Mouse (Mus musculus): ENCODE measurements around the gene Cbll1.
A peak's percentile ranks its signal among the peaks of the same experiment; 100 is the strongest.

The Cbll1 gene

DNA sequence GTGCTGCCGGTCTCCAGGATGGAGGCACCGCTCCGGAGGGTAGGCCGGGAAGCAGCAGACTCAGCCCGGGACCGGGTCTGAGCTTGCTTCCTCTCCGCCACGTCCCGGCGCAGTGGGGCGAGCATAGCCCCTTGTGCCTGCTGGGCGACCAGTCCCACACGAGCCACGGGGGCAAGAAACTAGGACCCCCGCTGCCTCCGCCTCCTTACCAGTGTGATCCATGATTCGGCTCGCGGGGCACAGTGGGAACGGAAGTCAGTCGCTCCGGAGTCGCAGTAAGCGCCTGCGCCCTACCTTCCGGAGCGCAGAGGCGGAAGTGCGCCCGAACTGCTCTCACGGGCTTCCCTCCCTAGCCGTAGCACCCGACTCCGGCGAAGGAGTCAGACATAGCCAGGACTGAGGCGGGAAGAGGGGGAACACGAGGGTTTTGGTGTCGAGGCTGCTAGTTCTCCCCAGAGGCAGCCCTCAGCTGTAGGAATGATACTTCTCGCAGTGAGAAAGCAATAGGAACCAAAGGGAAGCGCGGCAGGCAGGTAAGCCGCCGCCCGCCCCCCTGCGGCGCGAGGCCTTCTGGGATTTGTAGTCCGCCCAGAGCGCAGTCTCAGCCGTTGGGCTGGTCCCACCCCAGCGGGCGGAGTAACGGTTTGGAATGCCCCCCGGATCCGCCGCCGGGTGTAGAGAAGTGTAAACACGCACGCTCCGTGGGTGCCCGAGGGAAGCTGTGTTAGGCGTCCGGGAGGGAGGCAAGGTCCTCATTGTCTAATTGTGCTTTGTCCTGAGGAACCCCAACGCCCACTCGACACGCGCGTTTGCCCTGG lies at the start of gene Cbll1:
Cbll1 (minus strand) TSS at position 303 of the 818 bp plus-strand sequence.
- DNase-seq, result peak; percentile 95 to 98

DNA sequence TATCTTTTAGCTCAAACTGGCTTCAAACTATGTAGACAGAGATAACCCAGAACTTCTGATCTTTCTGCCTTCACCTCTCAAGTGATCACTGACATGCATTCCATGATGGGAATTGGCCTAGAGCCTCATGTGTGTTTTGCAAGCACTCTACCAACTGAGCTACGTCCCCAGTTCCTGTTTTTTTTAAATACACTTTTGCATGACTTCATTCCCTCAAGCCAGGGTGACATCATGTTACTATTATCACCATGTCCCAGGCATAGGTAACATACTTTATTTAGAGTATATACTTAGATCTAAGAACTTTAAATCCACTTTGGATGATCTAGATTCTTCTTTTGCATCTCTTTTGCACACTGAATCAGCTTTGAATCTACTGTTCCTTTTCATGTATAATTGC lies 46.6 kb upstream of the Cbll1 start:
- DNase-seq, result no peak

DNA sequence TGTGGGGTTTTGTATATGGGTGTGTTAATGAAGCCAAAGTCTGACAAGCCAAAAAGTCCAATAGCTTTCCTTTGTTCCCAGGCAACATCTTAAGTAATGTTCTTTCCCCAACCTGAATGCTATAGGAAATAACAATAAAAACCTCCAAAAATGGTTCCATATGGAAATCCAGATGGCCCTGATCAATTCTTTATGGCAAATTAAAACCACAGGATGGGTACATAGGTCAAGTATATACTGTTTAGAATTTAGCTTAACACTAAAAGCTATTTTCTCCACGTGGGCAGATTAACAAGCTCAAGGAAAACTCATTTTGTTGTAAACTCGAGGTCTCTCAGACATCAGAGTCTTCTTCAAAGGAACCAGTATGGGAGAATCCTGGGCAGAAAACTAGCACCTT lies 45.8 kb upstream of the Cbll1 start:
- DNase-seq, result no peak

DNA sequence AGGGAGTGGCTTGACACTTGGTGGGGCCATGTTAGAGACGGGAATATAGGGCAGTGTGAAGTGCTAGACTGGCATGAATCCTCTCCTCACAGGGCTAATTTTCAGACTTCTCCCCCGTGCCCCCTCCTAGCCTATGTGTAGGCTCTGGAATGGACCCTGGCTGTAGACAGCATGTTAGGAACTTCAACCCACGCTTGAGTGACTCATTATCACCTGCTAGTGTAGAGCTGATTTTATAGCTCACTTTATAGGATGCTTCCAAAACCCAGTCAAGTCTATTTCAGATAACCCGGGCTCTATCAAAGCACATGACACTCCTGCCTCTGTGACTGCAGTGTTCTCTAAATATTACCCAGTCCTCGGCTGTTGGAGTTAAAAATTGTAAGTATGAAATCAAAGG lies 42.1 kb upstream of the Cbll1 start:
- DNase-seq, result no peak

DNA sequence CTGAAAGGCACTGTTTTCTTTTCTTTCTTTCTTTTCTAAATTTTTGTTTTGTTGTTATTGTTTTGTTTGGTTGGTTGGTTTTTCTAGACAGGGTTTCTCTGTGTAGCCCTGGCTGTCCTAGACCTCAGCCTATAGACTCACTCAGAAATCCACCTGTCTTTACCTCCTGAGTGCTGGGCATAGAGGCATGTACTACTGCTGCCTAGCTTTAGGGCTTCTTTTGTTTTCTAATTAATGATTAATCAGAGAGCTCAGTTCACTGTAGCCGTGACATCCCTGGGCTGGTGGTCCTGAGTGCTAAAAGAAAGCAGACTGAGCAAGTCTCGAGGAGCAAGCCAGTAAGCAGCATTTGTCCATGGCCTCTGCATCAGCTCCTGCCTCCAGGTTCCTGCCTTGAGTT lies 40.4 kb upstream of the Cbll1 start:
- no peak for DNase-seq

DNA sequence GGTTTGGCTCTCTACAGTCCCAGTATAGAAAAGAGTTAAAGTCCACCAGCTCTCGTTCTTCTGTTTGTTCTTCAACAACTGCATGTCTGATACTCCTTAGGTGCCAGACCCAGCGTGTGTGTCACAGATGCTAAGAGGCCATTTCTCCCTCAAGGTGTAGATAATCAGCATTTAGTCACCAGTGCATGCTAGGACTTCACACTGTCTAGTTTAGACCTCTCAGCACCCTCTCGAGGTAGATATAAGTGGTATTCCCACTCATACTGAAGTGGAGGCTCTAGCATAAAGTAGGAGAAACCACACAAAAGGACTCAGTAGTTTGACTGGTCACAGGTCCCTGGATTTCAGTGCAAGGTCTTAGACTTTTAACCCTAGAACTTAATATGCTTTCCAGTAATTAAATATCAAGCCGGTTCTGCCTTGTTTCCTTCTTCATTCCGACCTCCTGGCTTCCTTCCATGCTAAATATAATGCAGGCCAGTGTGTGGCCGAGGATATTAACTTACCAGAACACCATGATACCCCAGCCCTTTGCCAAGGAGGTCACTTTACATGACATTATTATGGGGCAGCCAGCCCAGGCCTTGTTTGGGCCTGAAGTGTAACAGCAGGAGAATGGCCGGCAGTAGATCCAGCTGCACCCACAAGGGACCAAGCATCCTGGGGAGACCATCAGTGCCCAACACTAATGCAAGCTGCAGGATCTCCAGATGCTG lies 38.3 kb upstream of the Cbll1 start:
- DNase-seq, result peak; percentile 6 to 22

DNA sequence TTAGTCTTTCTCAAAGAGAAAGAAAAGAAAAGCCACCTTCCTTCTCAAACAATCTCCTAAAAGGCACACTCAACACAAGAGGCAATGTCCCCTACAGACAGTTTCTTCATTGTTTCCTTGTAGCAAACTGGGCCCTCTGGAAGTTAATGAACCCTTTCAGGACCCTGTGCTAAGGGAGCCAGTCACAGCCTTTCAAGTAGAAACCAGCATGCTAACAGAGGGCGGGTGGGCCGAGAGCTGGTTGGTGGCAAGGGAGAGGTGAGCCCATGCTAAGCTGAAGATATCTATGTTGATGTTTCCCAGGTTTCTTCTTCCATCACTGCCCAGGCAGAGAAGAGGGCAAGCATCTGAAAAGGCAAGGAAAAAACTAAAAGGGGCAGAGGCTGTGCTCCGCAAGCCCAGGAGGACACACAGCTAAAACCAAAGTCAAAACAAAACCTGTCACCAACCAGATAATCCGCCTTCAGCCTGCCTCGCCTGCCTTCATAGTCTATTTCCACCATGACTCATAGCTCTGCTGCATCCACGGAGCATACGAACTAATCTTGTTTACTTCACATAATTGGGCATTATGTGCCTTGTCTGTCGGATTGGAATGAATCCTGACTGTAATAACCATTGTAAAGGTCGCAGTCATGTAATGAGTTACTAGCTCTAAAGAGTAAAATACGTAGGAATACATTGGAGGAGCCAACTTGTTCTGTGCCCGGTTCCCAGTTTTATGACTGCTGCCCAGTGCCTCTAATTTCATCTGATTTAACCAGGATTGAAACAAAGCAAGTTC lies 34.8 kb upstream of the Cbll1 start:
- no peak for DNase-seq

DNA sequence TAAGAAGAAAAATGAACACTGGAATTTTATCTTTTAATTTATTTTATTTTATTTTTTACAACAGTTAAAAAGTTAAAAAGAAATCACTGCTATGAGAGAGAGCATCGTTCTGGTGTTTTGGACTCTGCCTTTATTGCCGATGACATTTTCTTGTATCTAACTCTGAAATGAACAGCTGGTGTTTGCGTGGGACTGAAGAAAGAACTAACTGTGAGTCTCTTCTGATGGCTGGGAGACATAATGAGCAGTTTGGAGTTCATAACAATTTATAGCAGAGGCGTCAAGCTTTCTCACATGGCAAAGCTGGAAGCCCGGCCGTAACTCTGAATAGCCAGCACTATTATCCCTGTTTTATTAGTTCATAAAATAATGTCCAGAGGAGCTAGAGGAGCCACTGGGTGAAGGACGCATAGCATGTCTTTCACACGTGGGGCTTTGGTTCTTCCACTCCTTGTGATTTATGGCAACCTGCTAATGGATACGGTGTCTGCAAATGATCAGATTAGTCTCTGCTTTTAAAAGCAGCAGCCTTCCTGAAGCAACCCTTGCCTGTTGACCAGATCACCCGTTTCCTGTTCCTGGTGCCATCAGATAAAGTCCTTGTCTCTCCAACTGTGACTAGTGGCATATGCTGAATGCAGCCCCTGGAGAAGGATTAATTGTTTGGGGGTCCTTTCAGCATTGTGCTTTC lies 33.9 kb upstream of the Cbll1 start:
- no peak for DNase-seq

DNA sequence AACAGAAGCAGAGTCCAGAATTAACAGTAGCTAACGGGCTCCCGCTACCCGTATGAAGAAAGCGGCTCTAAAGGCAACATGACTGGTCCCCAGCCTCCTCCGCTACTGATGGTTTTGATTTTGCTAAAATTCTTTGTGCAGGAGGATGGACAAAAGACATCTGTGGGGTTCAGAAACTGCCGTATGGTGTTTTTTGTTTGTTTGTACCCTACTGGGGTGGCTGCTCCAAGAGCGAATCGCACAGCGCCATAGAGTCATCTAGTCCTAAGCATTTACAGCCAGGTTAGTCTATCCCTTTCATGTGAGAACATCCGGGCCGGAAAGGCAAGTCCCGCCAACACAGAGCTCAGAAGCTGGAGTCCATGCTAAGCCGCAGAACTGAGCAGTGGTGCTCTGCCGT lies 32.6 kb upstream of the Cbll1 start:
- no peak for DNase-seq

DNA sequence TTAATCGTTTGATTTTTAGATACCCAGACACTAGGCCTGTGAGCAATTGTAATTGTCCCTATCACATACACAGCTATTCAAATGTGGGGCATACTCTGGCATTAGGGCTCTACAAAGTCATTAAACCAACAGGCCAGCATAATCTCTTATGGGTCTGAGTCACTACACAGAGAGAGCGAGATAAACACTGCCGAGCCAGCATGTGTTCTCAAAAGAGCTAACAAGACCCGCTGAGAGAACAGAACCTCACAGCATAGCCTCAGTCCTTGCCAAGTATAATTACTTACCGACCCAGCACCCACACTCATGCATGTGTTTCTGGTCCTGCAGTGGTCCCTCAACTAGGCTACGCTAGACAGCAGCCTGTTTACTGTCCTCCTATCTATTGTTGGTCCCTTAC lies 28.0 kb upstream of the Cbll1 start:
- no peak for DNase-seq

DNA sequence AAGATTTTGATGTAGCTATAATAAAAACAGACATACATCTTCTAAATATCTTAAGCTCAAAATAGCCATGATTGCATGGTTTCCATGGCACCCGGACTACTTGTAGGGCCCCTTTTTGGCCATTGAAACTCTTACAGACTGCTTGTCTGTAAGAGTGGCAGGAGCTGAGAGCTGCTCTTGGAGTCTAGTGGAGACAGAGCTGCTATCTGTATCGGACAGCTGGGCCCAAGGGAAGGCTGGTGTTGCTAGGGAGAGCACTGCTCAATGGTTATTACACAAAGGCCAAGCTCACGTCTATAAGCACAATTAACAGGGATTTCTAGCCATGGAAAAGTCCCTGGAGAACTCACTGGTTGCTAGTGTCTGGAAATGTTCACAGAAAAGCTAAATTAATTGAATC lies 22.0 kb upstream of the Cbll1 start:
- no peak for DNase-seq

DNA sequence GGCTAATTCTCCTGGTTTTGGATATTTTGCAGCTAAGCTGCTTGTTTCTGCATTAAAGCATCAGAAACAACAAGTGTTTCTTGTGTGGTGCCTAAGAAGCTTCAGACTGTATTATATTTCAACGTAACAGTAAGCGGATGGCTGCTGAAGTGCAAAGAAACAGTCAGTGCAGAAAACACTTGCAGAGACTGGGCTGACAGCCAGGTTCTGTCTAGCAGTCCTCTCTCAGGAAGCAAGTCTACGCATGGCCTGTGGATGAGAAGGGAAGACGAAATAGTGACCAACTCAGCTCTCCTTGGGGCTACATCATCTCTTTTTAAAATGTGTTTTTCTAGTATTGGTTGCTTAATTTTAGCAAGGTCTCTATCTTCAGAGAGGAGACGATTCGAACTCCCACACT lies 20.7 kb upstream of the Cbll1 start:
- DNase-seq, result no peak

DNA sequence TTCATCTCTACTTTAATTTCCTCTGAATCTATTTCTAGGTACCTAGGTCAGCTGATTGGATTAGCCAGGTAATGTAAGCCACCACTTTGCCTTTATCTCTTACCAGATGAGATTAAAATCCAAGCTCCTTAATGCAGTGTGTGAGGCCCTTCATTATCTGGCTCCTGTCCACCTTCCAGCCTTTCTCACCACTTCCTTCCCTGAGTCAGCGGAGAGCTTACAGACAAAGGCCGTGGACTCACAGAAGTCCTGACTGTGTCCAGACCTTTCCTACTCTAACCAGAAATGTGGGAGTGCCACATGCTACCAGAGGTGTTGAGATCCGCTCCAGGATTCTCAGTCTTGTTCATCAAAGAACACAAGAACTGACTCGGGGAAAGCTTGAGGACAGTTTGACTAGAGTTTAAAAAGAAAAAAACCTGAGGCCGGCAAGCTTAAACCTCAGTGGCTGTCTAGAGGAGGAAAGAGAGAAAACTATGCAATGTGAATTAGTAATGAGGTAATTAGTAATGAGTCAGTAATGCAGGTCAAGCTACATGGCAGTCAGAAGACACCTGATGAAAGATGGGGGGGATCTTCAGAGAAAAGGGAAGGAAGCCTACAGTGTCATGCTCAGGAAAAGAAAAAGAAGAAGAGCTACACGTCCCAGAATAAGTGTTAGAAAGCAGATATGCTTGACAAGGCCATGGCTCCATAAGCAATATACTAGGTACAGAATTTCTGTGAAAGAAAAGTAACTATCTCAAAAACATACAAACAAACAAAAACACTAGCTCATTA lies 14.5 kb upstream of the Cbll1 start:
- no peak for DNase-seq

DNA sequence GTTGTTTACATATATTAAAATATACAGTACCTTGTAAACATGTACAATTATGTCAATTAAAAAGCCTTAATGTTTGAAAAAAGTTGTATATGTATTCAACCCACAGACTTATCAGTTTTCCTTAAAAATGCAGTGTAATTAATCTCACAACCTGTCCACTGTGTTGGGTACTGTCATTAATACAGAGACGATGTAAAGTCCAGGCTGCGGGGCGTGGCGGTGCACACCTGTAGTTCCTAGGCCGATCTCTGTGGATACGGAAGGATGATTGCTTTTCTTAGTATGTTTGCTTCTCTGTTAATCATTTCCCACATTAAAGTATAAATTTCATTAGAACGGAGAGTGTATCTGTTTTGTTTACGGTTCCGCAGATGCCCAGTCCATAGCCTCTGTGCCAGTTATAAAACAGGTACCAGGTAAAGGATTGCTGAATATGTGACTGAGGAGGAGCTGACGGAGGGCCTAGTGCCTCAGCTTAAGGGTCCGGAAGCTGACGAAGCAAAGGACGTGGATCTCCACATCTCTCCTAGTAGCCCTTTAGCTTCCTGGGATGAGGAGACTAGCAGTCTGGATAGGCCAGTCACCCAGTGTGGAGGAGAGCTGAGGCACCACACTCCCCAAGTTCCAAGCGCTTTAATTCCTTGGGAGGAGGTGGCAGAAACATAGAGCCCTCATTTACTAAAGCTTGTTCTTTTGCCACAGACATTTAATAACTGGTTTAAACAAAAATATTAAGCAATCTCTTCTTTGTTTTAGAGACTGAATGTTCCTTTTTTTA lies 13.4 kb upstream of the Cbll1 start:
- no peak for DNase-seq

DNA sequence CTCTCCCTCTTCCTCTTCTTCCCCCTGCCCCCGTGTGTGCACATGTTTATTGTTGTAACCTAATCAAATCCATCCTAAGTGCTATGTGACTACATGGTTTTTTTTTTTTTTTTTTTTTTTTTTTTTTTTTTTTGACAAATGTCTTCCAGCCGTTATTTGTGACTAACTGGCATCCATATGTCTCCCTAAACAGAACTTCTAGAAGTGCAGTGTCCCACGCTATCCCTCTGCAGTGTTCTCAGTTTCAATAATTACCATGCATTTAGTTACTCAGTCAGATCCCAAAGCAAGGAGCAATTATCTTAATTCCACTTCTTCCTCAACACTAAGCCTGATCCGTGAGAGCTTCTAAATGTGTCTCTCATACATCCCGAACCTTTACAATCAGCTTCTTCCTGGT lies 11.8 kb upstream of the Cbll1 start:
- no peak for DNase-seq

DNA sequence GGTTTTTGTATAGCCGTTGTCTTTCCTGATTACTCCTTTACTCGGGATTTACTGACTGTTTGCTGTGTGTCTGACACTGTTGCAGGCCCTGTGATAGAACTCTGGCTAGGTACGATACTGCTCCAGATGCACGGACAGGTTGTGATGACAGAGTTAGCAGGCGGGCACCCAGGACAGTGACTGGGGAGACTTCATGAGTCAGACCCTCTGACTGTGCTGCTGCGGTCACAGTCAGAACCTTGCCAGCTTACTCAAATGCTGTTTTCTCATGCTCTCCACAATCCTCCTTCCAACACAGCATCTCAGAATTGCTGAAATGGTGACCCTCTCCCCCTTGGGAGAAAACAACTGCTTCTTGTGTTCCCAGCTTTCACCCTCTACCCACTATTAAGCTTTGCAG lies 9.1 kb upstream of the Cbll1 start:
- DNase-seq, result no peak

DNA sequence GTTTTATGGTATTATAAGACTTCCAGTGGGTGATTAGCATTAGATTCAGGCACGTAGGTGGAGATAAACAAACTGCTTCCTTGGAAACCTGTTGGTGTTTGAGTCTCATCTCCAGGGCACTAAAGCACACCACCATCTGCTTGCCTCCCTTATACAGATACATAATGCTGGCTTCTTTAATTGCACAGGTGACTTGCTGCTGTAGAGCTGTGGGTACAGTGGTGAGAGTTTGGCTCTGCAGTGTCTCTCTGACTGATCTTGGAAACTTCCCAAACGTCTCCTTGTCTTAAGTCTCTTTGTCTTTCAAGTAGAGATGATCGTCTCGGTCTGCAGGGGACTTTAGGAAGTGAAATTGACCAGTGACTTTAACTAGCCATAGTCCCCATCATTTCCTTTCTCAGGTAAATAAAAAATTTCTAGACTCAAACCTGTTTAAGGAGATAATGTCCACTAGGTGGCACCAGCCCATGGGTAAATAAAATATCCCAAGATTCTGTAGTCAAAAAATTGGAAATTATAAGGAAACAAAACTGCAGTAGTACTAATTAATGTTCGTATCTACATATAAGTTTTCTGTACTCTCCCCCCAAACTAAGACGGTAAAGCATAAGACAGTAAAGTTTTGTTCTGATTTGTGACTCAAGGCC lies 8.4 kb upstream of the Cbll1 start:
- peak; percentile 27 to 47 for DNase-seq

DNA sequence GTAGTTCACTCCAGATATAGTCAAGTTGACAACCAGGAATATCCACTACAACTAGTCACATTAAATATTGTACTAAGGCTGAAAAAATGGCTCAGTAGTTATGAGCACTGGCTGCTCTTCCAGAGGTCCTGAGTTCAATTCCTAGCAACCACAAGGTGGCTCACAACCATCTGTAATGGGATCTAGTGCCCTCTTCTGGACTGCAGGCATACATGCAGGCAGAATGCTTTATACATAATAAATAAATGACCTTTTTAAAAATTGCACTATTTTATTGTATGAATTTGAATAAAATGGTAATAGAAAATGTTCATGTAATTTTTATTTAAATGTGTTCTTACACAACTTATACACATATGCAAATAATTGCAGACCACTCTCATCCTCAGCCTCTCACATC lies 3.8 kb upstream of the Cbll1 start:
- no peak for DNase-seq

DNA sequence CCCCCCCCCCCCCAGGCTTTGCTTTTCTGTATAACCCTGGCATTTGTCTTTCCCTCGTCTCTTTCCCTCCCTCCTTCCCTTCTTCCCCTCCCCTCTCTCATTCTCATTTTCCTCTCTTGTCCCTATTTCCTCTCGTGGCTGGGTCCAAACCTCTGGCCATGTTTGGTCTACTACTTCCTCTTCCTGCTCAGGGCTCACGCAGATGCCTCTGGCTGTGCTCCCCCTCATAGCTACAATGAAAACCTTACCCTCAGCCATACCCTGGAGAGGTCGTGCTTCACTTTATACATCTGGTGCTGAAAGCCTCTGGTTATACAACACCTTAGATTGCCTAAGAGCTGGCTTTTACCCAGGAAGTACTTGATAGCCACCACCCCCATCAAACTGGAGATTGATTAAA lies 1.9 kb upstream of the Cbll1 start:
- DNase-seq, result no peak

DNA sequence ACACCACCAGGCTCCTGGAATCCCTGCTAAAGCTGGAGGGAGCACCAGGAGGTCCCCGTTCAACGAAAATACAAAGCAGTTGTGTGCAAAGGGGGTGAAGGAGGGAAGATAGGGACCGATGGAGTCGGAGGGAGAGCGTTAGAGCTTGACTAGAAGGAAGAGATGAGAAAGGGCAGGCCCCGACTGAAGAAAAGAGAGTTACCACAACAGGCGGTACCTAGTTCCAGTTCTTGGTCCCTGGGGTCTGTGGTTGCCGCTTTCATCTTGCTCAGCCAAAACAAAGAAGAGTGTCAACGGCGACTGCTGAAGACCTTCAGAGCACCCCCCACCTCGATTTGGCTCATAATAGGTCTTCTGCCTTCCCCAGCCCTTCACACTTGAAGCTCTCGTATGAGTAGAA lies 780 bp upstream of the Cbll1 start:
- no peak for DNase-seq

DNA sequence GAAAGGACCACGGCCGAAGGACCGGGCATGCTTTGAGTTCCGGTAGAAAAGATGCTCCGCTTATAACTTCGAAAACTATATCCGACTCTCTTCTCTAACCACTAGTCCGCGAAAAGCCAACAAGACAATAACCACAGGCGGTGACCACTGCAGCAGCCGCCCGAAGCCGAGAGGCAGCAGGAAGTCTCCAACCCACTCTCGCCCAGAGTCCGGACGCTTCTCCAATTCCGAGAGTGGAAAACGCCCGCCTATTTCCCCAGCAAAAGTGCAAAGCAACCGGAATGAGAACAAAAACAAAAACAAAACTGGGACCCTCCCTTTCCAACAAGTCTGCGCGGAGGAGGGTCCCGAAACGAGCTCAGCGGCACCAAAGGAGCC lies 491 bp downstream of the Cbll1 start:
- DNase-seq, result no peak

All from kidney, postnatal 36 days (tissue).